ENCODE assay signal across 30 mouse cellular contexts in genomic region chr7:118405251-118405650, GRCm38 (mm10). TPM values are rescaled to one million over a fixed set of nuclear protein-coding genes. Genes with fewer than 3 reads are reported as not detected.
DNase-seq lines count a peak whose midpoint lies in the region; ATAC-seq lines count a peak whose summit lies in the region.
"Had no signal": no experiment of that assay in that cellular context is flagged by ENCODE, and none has a peak within 500 bp of the region (broad histone marks: within the 10 kb centered on the region; RNA-seq: fewer than 3 reads in every experiment).

No protein-coding gene starts in this region.

- no peak overlapping the region for H3K4me3 ChIP-seq in hindbrain, embryonic 13.5 days
- no peak overlapping the region for H3K4me3 ChIP-seq in hindbrain, embryonic 16.5 days (ENCODE audit: low read length)
- no peak overlapping the region for H3K4me3 ChIP-seq in embryonic facial prominence, embryonic 14.5 days (ENCODE audit: low read depth, low read length)
- H3K4me3 ChIP-seq: embryonic facial prominence, embryonic 15.5 days; hindbrain, embryonic 10.5 days; intestine, embryonic 15.5 days; limb, embryonic 10.5 days; limb, embryonic 15.5 days; liver, embryonic 13.5 days; megakaryocyte, embryonic 14.5 days; midbrain, embryonic 15.5 days; stomach, embryonic 15.5 days had no signal

- no peaks in the 10 kb centered on the region for H3K27me3 ChIP-seq in hindbrain, embryonic 13.5 days
- H3K27me3 ChIP-seq in hindbrain, embryonic 16.5 days (replicated peaks; ENCODE audit: control insufficient read depth, insufficient read depth, low read length) = no peaks in the 10 kb centered on the region
- H3K27me3 ChIP-seq in embryonic facial prominence, embryonic 14.5 days (replicated peaks; ENCODE audit: control insufficient read depth, insufficient read depth, low read length) = no peaks in the 10 kb centered on the region
- H3K27me3 ChIP-seq: embryonic facial prominence, embryonic 15.5 days; intestine, embryonic 15.5 days; limb, embryonic 15.5 days; liver, embryonic 13.5 days; midbrain, embryonic 15.5 days; stomach, embryonic 15.5 days had no signal

- H3K9me3 ChIP-seq in hindbrain, embryonic 13.5 days = peaks cover 6% of the 10 kb centered on the region; the same call in 1 of the 2 replicates
- H3K9me3 ChIP-seq in hindbrain, embryonic 16.5 days (ENCODE audit: control insufficient read depth, low read length) = no peaks in the 10 kb centered on the region
- H3K9me3 ChIP-seq in embryonic facial prominence, embryonic 14.5 days (ENCODE audit: control insufficient read depth, low read length) = no peaks in the 10 kb centered on the region
- H3K9me3 ChIP-seq: embryonic facial prominence, embryonic 15.5 days; hindbrain, embryonic 10.5 days; intestine, embryonic 15.5 days; limb, embryonic 10.5 days; limb, embryonic 15.5 days; liver, embryonic 13.5 days; midbrain, embryonic 15.5 days; stomach, embryonic 15.5 days had no signal

- DNase-seq in kidney, postnatal 36 days = peak; percentile 4 to 9
- DNase-seq in kidney, postnatal 25 days = no peak
- DNase-seq in adipocyte (ENCODE audit: low spot score) = peak; percentile 3
- DNase-seq in embryonic facial prominence, embryonic 14.5 days (ENCODE audit: low spot score) = peak; percentile 49
- no peak for DNase-seq in cerebellum, postnatal 14 days
- DNase-seq: adrenal gland, adult 2 months; adrenal gland, postnatal 36 days; cerebellum, adult 8-10 months; embryo, embryonic 11 days; heart, postnatal 14 days; layer of hippocampus, adult 9-11 months; liver, embryonic 13.5 days; lung, adult 18-20 months; lung, postnatal 4 days; right cerebral cortex, postnatal 25 days had no signal

- H3K9ac ChIP-seq in hindbrain, embryonic 13.5 days = no peak overlapping the region
- no peak overlapping the region for H3K9ac ChIP-seq in hindbrain, embryonic 16.5 days (ENCODE audit: low read depth, low read length)
- no peak overlapping the region for H3K9ac ChIP-seq in embryonic facial prominence, embryonic 14.5 days (ENCODE audit: low read depth, low read length)
- H3K9ac ChIP-seq: embryonic facial prominence, embryonic 15.5 days; intestine, embryonic 15.5 days; limb, embryonic 15.5 days; liver, embryonic 13.5 days; midbrain, embryonic 15.5 days; stomach, embryonic 15.5 days had no signal

- H3K36me3 ChIP-seq in hindbrain, embryonic 13.5 days = no peaks in the 10 kb centered on the region
- H3K36me3 ChIP-seq in hindbrain, embryonic 16.5 days (ENCODE audit: control insufficient read depth, insufficient read depth, low read length) = no peaks in the 10 kb centered on the region
- H3K36me3 ChIP-seq in embryonic facial prominence, embryonic 14.5 days (ENCODE audit: control insufficient read depth, insufficient read depth, low read length) = no peaks in the 10 kb centered on the region
- H3K36me3 ChIP-seq: embryonic facial prominence, embryonic 15.5 days; hindbrain, embryonic 10.5 days; intestine, embryonic 15.5 days; limb, embryonic 10.5 days; limb, embryonic 15.5 days; liver, embryonic 13.5 days; midbrain, embryonic 15.5 days; stomach, embryonic 15.5 days had no signal

- ATAC-seq in hindbrain, embryonic 13.5 days (ENCODE audit: low FRiP score) = no peak
- no peak for ATAC-seq in hindbrain, embryonic 16.5 days
- ATAC-seq in embryonic facial prominence, embryonic 14.5 days (ENCODE audit: low read depth) = no peak
- ATAC-seq: CD4-positive, CD25-positive, alpha-beta regulatory T cell, adult 4 months; forebrain, embryonic 16.5 days; hindbrain, postnatal 0 days; intestine, embryonic 15.5 days; lung, postnatal 0 days; midbrain, embryonic 15.5 days had no signal

- no peak overlapping the region for H3K4me2 ChIP-seq in hindbrain, embryonic 13.5 days
- no peak overlapping the region for H3K4me2 ChIP-seq in hindbrain, embryonic 16.5 days (ENCODE audit: low read length)
- no peak overlapping the region for H3K4me2 ChIP-seq in embryonic facial prominence, embryonic 14.5 days (ENCODE audit: low read depth, low read length)
- H3K4me2 ChIP-seq: embryonic facial prominence, embryonic 15.5 days; intestine, embryonic 15.5 days; limb, embryonic 15.5 days; liver, embryonic 13.5 days; midbrain, embryonic 15.5 days; stomach, embryonic 15.5 days had no signal

- H3K27ac ChIP-seq in hindbrain, embryonic 13.5 days = 0 out of 2 replicates have a peak overlapping the region, but pooled peaks have one; percentile 3
- no peak overlapping the region; the same call in 1 of the 2 replicates for H3K27ac ChIP-seq in hindbrain, embryonic 16.5 days (ENCODE audit: low read depth, low read length)
- no peak overlapping the region for H3K27ac ChIP-seq in embryonic facial prominence, embryonic 14.5 days (replicated peaks; ENCODE audit: low read depth, low read length)
- H3K27ac ChIP-seq: embryonic facial prominence, embryonic 15.5 days; hindbrain, embryonic 10.5 days; hindbrain, postnatal 0 days; intestine, embryonic 15.5 days; kidney, postnatal 0 days; limb, embryonic 15.5 days; liver, embryonic 13.5 days; midbrain, embryonic 15.5 days; stomach, embryonic 15.5 days had no signal

- peaks cover 20% of the 10 kb centered on the region for H3K4me1 ChIP-seq in hindbrain, embryonic 13.5 days (replicated peaks)
- H3K4me1 ChIP-seq in hindbrain, embryonic 16.5 days (ENCODE audit: control insufficient read depth, insufficient read depth, low read depth, low read length) = peaks cover 8% of the 10 kb centered on the region
- H3K4me1 ChIP-seq in embryonic facial prominence, embryonic 14.5 days (ENCODE audit: control insufficient read depth, insufficient read depth, low read length) = 0 out of 2 replicates have a peak, but pooled peaks cover 8% of the 10 kb centered on the region
- H3K4me1 ChIP-seq: embryonic facial prominence, embryonic 15.5 days; intestine, embryonic 15.5 days; liver, embryonic 13.5 days; megakaryocyte, embryonic 14.5 days; stomach, embryonic 15.5 days had no signal

RNA-seq across cellular contexts. Expression of gene Syt17, which starts 42.8 kb away (rescaled TPM):
- 9.4 and 9.6 TPM in 2 replicates for polyA plus RNA-seq in hindbrain, embryonic 13.5 days (2015; fragmentation: Nextera tagmentation; extraction: Ambion mirVana)
- 27.4 and 28.3 TPM in 2 replicates for polyA plus RNA-seq in hindbrain, embryonic 16.5 days (2015; fragmentation: Nextera tagmentation; extraction: Ambion mirVana)
- polyA plus RNA-seq in embryonic facial prominence, embryonic 14.5 days (2014; fragmentation: Nextera tagmentation; extraction: Ambion mirVana) = 2.9 and 3.1 TPM in 2 replicates

Comparison
In these comparisons a context has a peak if more than half of its experiments do, and no peak if none do; other contexts are left out.
1. DNase-seq: peak in kidney, postnatal 36 days (2 of 2), adipocyte (single experiment) and embryonic facial prominence, embryonic 14.5 days (single experiment); none in kidney, postnatal 25 days (0 of 2) and cerebellum, postnatal 14 days (0 of 2).